Mouse (Mus musculus): ENCODE results near the gene Rps8.
A peak's percentile ranks its signal among the peaks of the same experiment; 100 is the strongest.

The Rps8 gene

DNA sequence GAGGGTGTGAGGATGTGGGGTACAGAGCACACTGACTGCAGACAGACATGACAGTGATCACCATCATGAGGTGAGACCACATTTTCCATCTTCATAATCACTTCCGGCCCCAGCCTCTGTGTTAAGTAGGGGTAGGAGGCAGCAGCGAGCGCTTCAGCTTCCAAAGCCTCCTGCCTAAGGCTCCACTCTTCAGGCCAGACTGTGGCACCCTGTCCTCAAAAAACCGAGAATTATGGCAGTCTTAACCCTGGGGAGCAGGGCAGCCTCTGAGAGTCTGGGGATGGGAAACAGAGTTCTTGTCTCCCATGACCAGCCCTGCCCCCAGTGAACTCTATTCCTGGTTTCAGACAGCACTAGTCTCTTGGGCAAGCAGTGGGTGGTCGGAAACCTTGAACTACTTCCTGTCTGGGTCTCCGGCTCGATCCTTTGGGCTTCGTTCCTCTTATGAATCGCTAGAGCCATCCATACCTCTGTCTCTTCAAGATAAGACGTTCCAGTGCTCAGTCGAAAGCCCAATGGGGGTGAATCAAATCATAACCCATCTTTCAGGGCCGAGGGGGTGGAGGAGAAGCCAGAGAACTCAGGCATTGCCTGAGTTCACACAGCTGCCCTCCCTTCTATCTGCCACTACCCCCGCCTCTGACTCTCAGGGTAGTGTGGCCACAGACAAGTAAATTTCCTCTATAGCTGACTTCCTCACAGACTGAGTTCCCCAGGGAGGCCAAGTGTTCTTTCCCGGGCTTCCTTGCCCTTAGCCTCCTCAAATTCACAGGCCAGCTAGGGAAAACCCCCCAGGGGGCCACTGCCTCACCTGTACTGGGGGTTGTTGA is 31.3 kb downstream of the Rps8 start:
- peak; percentile 80 for DNase-seq

DNA sequence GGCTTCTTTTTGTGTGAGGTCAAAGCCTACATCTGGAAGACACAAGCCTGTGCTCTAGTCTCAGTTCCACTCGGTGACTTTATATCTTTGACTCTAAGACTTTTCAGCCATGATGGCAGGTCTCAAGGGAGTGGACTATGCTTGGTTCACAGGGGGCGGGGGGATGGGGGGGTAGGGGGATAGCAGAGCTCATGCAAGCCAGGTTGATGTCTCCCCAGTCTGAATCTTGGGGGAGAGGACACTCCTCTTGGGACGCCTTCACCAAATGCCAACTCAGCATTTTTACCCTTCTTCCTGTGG is 31.9 kb downstream of the Rps8 start:
- no peak for DNase-seq

DNA sequence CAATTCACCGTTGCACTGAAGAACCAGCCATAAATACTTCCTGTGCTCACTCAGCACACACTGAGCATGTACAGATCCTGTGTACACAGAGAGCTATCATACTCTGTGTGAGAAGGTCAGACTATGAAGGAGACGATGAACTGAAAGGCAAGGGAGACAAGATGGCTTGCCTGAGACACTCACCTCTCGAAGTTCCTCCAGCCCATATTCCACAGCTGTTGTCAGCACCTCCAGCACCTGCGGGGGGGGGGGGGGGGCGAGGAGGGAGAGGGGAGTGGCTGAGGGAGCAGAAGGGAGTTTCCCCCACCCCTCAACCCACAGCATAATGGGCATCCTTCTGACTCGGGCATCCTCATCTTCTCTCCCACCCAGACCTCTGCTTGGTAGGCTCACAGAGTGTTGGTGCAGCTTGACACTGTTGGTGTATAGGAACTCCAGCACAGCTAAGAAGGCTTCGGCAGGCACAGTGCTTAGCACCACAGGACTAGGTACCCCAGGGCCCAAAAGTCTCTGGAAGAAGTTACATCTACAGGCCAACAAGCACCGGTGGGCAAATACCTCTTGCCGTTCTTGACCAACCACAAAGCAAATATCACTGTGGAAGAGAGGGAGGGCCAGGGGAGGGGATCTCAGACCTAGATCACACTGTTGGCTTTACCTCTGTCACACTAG is 32.4 kb downstream of the Rps8 start:
- DNase-seq = no peak

DNA sequence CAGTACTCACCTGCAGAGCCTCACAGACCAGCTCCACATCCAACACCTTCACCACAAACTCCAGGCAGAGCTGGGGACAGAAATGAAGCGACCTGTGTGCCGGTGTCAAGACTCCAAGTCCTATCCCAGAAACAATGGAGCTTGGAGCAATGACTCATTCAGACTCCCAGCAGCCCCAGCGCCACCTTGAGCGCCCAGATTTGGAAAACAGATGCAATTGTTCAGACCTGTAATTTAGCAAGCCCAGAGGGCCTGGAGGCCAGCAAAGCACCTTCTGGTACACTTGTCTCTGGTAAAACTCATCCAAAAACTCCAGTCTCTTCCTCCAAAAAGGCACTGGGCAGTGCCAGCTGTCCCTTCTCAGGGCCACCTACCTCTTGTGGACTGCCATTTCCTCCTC is 33.8 kb downstream of the Rps8 start:
- no peak for DNase-seq

DNA sequence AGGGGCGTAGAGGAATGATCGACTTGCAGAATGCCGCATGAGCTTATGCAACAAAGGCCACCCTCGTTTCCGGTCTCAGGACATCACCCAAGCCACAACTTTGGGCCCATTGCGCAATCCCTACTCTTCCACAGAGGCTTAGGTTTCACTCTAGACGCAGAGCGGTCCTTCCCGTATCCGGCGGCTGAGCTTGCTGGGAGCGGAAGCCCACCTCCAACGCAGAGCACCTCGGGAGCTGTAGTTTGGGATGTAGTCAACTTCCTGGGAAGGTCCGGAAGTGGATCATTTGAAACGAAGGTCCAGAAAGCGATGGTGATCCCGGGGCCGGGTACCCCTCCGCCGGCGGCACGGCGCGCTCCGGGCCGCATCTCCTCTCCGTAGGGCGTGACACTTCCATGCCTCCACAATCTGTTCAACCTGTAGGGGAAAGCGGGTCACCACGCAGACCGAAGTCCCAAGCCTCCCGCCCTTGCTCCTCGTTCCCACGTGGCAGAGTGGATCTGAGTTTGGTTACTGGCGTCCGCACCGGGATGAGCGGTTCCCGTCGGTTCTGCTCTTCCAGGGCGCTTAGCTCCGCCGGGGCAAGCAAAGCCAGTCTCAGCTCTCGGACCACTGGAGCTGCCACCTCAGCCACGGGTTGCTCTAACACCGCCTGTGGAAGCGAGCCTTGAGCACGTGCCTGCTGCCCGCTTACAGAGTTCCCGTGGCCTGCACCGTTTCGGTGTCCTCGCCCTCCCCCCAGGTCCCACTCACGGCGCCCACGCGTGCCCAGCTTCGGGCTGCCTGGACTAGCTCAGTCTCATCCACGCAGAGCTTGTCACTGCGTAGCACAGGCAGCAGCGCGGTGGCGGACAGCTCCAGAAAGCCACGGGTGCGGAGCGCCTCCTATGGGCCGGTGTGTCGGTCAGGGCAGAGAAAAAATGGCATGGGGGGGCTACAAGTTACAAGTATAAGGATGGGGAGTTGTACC is 35.3 kb downstream of the Rps8 start:
- DNase-seq = peak; percentile 92

DNA sequence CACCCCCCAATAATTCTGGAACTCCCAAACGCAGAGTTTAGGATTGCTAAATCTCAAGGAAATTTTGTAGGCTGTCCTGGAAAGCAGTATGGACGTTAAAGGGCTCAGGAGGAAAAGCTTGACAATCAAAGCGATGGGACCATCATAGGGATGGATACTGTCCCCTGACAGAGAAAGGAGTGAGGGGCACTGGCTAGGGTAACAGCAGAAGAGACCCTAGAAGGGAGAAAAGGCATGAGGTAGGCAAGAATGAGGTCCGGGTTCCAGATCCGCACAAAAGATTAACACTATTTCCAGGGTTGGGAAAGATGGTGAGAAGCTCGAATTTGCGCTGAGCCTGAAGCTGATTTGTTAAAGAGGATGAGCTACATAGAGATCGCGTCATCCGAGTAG is 36.0 kb downstream of the Rps8 start:
- DNase-seq = no peak

DNA sequence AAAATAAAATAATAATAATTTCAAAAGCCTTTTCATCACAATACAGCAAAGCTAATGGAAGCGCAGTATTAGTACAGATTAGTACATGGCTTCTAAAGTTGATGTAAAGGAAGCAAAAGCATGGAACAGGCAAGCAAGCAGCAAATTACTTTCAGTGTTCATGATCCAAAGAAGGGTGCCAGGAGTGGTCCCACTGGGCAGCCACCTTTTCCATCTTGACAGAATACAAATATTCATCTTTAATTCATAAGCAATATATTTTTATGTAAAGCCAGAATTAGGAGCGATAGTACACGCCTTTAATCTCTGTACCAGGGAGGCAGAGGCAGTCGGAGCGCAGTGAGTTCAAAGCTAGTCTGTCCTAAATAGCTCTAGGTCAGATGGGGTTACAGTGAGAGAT is 36.4 kb downstream of the Rps8 start:
- DNase-seq = no peak

DNA sequence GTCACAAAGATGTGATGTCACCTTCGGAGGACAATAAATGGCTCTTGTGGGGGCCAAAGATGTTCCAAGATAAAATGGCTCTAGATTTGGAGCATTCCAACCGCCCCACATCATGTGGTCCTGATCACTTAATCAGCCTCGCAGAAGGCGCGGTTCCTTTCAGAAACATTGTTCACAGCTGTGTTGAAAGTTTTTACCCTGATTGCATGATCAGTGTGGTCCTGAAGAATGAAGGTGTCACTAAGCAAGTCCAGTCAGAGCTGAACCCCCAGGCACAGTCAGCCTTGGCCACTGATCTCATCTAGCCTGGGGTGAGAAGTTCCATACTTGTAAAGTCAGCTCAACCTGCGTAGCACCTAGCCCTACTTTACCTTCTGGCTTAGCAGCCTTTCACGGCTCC is 38.1 kb downstream of the Rps8 start:
- no peak for DNase-seq

DNA sequence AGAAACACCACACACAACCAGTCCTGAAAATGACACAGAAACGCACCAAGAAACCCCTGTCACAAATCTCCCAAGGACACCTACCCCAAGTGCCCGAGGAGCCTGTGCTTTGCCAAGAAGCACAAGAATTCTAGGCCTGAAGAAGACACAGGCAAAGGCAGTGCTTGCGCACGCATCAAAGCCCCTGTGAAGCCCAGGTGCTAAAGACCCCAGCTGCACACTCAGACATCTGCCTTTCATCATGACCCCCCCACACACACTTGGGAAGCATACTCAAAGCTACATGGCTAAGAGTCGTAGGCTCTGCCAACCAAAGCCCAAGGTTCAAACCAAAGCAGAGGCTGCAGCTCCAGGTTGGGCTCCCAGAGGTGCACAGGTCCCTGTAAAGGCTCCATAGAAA is 40.5 kb downstream of the Rps8 start:
- DNase-seq = peak; percentile 79

DNA sequence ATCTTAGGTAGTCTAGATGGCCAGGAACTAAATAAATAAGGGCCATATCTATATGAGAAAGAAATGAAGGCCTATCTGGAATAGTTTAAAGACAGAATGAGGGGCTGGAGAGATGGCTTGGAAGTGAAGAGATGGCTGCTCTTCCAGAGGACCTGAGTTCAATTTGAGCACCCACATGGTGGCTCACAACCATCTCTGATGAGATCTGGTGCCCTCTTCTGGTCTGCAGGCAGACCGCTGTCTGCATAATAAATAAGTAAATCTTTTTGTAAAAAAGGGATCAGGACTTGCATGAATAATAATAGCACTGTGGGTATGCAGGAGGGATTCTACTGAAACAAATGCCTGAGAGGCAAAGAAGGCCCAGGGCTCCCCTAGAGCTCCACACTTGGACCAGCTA is 42.8 kb downstream of the Rps8 start:
- DNase-seq = no peak

DNA sequence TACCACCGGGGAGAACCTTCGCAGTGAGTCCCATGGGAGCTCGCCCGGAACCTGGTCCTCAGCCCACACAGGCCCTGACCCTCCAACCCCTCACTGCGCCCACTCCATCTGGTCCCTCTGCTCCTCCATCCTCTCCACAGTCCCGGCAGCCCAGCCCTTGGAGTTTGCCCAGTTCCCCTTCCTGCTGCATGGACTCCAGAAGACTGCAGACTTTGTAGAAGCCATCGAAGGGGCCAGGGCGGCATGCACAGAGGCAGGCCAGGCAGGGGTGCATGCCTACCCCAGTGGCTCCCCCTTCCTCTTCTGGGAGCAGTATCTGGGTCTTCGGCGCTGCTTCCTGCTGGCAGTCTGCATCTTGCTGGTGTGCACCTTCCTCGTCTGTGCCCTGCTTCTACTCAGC is 45.1 kb downstream of the Rps8 start:
- no peak for DNase-seq

DNA sequence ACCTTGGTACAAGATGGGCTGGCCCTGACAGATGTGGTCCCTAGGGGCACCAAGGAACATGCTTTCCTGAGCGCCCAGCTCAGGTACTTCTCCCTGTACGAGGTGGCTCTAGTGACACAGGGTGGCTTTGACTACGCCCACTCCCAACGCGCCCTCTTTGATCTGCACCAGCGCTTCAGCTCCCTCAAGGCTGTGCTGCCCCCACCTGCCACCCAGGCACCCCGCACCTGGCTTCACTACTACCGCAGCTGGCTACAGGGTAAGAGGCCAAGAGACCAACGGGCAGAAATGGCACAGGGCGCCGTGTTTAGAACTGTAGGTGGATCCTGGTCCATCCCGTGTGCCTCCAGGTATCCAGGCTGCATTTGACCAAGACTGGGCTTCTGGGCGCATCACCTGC is 45.8 kb downstream of the Rps8 start:
- peak; percentile 55 for DNase-seq

DNA sequence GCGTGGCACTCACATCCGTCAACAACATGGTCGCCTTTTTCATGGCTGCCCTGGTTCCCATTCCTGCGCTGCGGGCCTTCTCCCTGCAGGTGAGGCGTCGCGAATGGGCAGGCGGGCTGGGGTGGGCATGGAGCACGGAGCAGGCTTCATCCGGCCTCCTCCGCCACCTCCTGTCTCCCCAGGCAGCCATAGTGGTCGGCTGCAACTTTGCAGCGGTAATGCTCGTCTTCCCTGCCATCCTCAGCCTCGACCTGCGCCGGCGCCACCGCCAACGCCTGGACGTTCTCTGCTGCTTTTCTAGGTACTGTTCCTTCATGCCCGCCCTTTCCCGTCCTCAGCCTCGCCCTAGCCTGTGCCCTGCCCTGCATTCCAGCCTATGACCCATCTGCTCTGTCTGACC is 46.7 kb downstream of the Rps8 start:
- no peak for DNase-seq

DNA sequence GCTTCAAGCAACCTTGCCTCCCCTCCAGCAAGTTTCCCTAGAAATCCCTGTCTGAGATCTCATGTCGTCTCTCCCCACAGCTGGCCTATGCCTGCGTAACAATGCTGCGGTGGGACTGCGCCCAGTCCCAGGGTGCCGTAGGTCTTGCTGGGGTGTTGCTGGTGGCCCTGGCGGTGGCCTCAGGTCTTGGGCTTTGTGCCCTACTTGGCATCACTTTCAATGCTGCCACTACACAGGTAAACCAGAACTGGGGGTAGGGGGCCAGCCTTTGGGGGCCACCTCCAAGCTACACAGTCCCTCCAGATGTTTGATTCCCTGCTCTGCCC is 47.6 kb downstream of the Rps8 start:
- DNase-seq = no peak

DNA sequence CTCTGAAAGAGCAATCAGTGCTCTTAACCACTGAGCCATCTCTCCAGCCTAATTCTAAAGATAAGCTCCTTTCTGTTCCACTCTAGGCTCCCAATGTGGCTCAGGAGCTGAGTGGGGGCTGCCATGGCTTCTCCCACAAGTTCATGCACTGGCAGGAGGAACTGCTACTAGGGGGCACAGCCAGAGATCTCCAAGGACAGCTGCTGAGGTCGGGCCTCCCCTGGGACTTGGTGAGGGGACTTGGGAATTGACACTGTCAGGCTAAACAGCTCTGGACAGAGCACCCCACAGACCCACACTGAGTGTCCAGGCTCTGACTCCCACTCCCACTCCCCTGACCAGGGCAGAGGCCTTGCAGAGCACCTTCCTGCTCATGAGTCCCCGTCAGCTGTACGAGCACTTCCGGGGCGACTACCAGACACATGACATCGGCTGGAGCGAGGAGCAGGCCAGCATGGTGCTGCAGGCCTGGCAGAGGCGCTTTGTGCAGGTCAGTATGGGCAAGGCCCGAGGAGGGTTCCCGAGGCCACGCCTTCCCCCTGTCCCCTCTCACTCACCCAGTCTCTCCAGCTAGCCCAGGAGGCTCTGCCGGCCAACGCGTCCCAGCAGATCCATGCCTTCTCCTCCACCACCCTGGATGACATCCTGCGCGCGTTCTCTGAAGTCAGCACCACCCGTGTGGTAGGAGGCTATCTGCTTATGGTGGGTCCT is 48.1 kb downstream of the Rps8 start:
- DNase-seq = no peak

DNA sequence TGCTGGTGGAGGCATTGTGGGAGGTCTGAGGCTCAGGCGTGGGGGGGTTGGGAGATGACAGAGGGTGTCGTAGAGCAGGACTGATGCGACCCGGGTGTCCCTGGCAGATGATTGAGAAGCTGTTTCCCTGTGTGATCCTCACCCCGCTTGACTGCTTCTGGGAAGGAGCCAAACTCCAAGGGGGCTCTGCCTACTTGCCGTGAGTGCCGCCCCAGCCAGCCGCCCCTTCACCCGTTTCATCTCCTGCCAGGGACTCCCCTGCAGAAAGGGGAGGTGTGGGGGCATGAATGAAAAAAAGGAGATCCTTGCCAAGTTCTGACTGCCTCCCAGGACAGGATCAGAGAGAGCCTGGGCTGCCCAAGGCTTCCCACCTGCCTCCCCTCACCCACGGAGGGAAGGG is 50.9 kb downstream of the Rps8 start:
- DNase-seq = no peak

DNA sequence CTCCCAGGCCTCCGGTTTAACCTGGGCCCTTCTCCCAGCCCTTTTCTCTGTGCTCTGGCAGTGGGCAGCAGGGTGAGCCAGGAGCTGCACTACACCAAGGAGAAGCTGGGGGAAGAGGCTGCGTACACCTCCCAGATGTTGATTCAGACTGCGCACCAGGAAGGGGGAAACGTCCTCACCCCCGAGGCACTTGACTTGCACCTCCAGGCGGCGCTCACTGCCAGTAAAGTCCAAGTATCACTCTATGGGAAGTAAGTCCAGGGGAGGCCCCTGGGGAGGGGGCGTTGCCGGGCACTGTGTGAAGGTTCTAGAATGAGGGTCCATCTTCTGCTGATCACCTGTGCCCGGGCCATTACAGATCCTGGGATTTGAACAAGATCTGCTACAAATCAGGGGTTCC is 51.4 kb downstream of the Rps8 start:
- DNase-seq = no peak

All from thymus, postnatal 14 days (tissue).